Mouse (Mus musculus) spleen, embryonic (tissue): Measurements from ENCODE around the gene Adgrd1.

Experiments used
- CTCF ChIA-PET: fragments of 350-600 bp; sonication (Branson Sonifier 250); formaldehyde crosslinking; loops from one replicate; lab custom pipeline; 2022; lab: Charles Lee

Gene Adgrd1

GRCm38 (mm10) chr5:129155902-129156311, 59.4 kb downstream of the Adgrd1 start:
- CTCF ChIA-PET, result no interaction called here

GRCm38 (mm10) chr5:129161372-129162051, 65.0 kb downstream of the Adgrd1 start:
- CTCF ChIA-PET, result no interaction called here

GRCm38 (mm10) chr5:129163416-129163815, 66.9 kb downstream of the Adgrd1 start:
- CTCF ChIA-PET, result no interaction called here

- CTCF ChIA-PET, result no interaction called here
Observed at GRCm38 (mm10) chr5:129164091-129164490, 67.5 kb downstream of the Adgrd1 start.

- CTCF ChIA-PET, result no interaction called here
Observed at GRCm38 (mm10) chr5:129164911-129165584, 68.5 kb downstream of the Adgrd1 start.

GRCm38 (mm10) chr5:129165595-129165994, 69.0 kb downstream of the Adgrd1 start:
- CTCF ChIA-PET, result no interaction called here

- CTCF ChIA-PET, result no interaction called here
Observed at GRCm38 (mm10) chr5:129169090-129169489, 72.5 kb downstream of the Adgrd1 start.

GRCm38 (mm10) chr5:129169567-129169966, 73.0 kb downstream of the Adgrd1 start:
- CTCF ChIA-PET, result no interaction called here

- CTCF ChIA-PET, result no interaction called here
Observed at GRCm38 (mm10) chr5:129172533-129172932, 76.0 kb downstream of the Adgrd1 start.

- CTCF ChIA-PET, result no interaction called here
Observed at GRCm38 (mm10) chr5:129175925-129176324, 79.4 kb downstream of the Adgrd1 start.

- CTCF ChIA-PET, result interaction anchor here (0.8 kb wide), 1 partner anchor 408 kb away, joined by 3 read pairs; no protein-coding TSS in a partner anchor
Observed at GRCm38 (mm10) chr5:129177697-129178511, 81.4 kb downstream of the Adgrd1 start.

GRCm38 (mm10) chr5:129179356-129179755, 82.8 kb downstream of the Adgrd1 start:
- CTCF ChIA-PET, result no interaction called here

- CTCF ChIA-PET, result interaction anchor here (0.7 kb wide), 1 partner anchor 247 kb away, joined by 4 read pairs; no protein-coding TSS in a partner anchor
Observed at GRCm38 (mm10) chr5:129179995-129180714, 83.6 kb downstream of the Adgrd1 start.

- CTCF ChIA-PET, result interaction anchor here (0.7 kb wide), 1 partner anchor 248 kb away, joined by 4 read pairs; no protein-coding TSS in a partner anchor
Observed at GRCm38 (mm10) chr5:129180715-129181228, 84.2 kb downstream of the Adgrd1 start.

- CTCF ChIA-PET, result no interaction called here
Observed at GRCm38 (mm10) chr5:129181450-129181849, 84.9 kb downstream of the Adgrd1 start.

GRCm38 (mm10) chr5:129182554-129182953, 86.0 kb downstream of the Adgrd1 start:
- CTCF ChIA-PET, result no interaction called here

- CTCF ChIA-PET, result no interaction called here
Observed at GRCm38 (mm10) chr5:129186260-129186659, 89.7 kb downstream of the Adgrd1 start.

GRCm38 (mm10) chr5:129186926-129187325, 90.4 kb downstream of the Adgrd1 start:
- CTCF ChIA-PET, result no interaction called here

GRCm38 (mm10) chr5:129189071-129189470, 92.5 kb downstream of the Adgrd1 start:
- CTCF ChIA-PET, result no interaction called here

- CTCF ChIA-PET, result no interaction called here
Observed at GRCm38 (mm10) chr5:129190077-129190476, 93.5 kb downstream of the Adgrd1 start.

- CTCF ChIA-PET, result no interaction called here
Observed at GRCm38 (mm10) chr5:129196501-129196900, 100.0 kb downstream of the Adgrd1 start.
